Mouse (Mus musculus): ENCODE results near the gene Ncor2.

- TF ChIP-seq POLR2A (IDR thresholded peaks at IDR 0.05; ENCODE audit: borderline replicate concordance, low read depth, low read length) (no peak), CTCF (IDR thresholded peaks at IDR 0.05; ENCODE audit: low read depth, low read length) (no peak)
These were observed 24.1 kb upstream of the Ncor2 start for GRCm38 (mm10) chr5:125203099-125203498.
